Mouse (Mus musculus): ENCODE measurements around the gene Dact3. TPM values are rescaled to one million over a fixed set of nuclear protein-coding genes. Genes with fewer than 3 reads are reported as not detected.

The Dact3 gene
- total RNA-seq, 1 experiment = 4.5 TPM

- H3K9ac ChIP-seq (ENCODE audit: insufficient read depth, low read depth, low read length, poor library complexity, severe bottlenecking) = peak overlapping the region; percentile 66; the same call in 1 of the 2 replicates
- peak overlapping the region; percentile 80 to 95 for H3K4me3 ChIP-seq (ENCODE audit: insufficient read depth in 1 of 2, low read depth in 1 of 2, low read length in 2 of 2, poor library complexity in 1 of 2, severe bottlenecking in 1 of 2)
- H3K4me1 ChIP-seq (ENCODE audit: control insufficient read depth in 2 of 2, insufficient read depth in 2 of 2, low read length in 2 of 2, poor library complexity in 1 of 2) = peaks cover 4 to 7% of the 10 kb centered on the region in 2 experiments; a peak in 3 of 4 replicates
- H3K36me3 ChIP-seq (ENCODE audit: control insufficient read depth, insufficient read depth, low read length, poor library complexity, severe bottlenecking) = no peaks in the 10 kb centered on the region; the same call in 1 of the 2 replicates
- peak; percentile 100 for DNase-seq (ENCODE audit: low read depth, low spot score)
- in situ Hi-C loops (cut with MboI; ENCODE audit: low sequenced_read_pairs in 2 of 2, unreplicated experiment in 2 of 2) = no loop called here
- peak overlapping the region; percentile 66; the same call in 1 of the 2 replicates for H3K27ac ChIP-seq (ENCODE audit: insufficient read depth, low read depth, low read length, poor library complexity, severe bottlenecking)
- no peak for TF ChIP-seq ZNF384 (IDR thresholded peaks at IDR 0.05; ENCODE audit: low read depth, low read length)
- no peak for TF ChIP-seq CHD2 (IDR thresholded peaks at IDR 0.05; ENCODE audit: low read depth, low read length)
- no peak for TF ChIP-seq MAFK (IDR thresholded peaks at IDR 0.05; ENCODE audit: insufficient read depth, low read depth, low read length)
- TF ChIP-seq HCFC1 (IDR thresholded peaks at IDR 0.05; ENCODE audit: borderline replicate concordance, insufficient read depth, low read length) = no peak
- TF ChIP-seq ZC3H11A (IDR thresholded peaks at IDR 0.05; ENCODE audit: borderline replicate concordance, low read depth, low read length) = no peak
- H3K9me3 ChIP-seq (ENCODE audit: control insufficient read depth, insufficient read depth, low read depth, low read length) = no peaks in the 10 kb centered on the region
These were observed 284 bp upstream of the Dact3 start for GRCm38 (mm10) chr7:16874756-16875309.

- DNase-seq (ENCODE audit: low read depth, low spot score) = no peak
- Histone ChIP-seq H3K36me3 (ENCODE audit: control insufficient read depth, insufficient read depth, low read length, poor library complexity, severe bottlenecking) (no peaks in the 10 kb centered on the region; the same call in 1 of the 2 replicates), H3K9me3 (ENCODE audit: control insufficient read depth, insufficient read depth, low read depth, low read length) (no peaks in the 10 kb centered on the region), H3K9ac (ENCODE audit: insufficient read depth, low read depth, low read length, poor library complexity, severe bottlenecking) (peak overlapping the region; percentile 81), H3K4me3 (ENCODE audit: insufficient read depth in 1 of 2, low read depth in 1 of 2, low read length in 2 of 2, poor library complexity in 1 of 2, severe bottlenecking in 1 of 2) (peak overlapping the region; percentile 80 to 95), H3K27ac (ENCODE audit: insufficient read depth, low read depth, low read length, poor library complexity, severe bottlenecking) (peak overlapping the region; percentile 42; the same call in 1 of the 2 replicates), H3K4me1 (ENCODE audit: control insufficient read depth in 2 of 2, insufficient read depth in 2 of 2, low read length in 2 of 2, poor library complexity in 1 of 2) (peaks cover 4 to 7% of the 10 kb centered on the region in 2 experiments; a peak in 3 of 4 replicates)
- in situ Hi-C loops (cut with MboI; ENCODE audit: low sequenced_read_pairs in 2 of 2, unreplicated experiment in 2 of 2) = no loop called here
- no peak for TF ChIP-seq MAFK (IDR thresholded peaks at IDR 0.05; ENCODE audit: insufficient read depth, low read depth, low read length)
- TF ChIP-seq HCFC1 (IDR thresholded peaks at IDR 0.05; ENCODE audit: borderline replicate concordance, insufficient read depth, low read length) = no peak
- TF ChIP-seq ZC3H11A (IDR thresholded peaks at IDR 0.05; ENCODE audit: borderline replicate concordance, low read depth, low read length) = no peak
- no peak for TF ChIP-seq CHD2 (IDR thresholded peaks at IDR 0.05; ENCODE audit: low read depth, low read length)
- TF ChIP-seq ZNF384 (IDR thresholded peaks at IDR 0.05; ENCODE audit: low read depth, low read length) = no peak
These were observed 209 bp downstream of the Dact3 start for GRCm38 (mm10) chr7:16875326-16875725.

- in situ Hi-C loops (cut with MboI; ENCODE audit: low sequenced_read_pairs in 2 of 2, unreplicated experiment in 2 of 2) = no loop called here
- Histone ChIP-seq H3K36me3 (ENCODE audit: control insufficient read depth, insufficient read depth, low read length, poor library complexity, severe bottlenecking) (no peaks in the 10 kb centered on the region; the same call in 1 of the 2 replicates), H3K9me3 (ENCODE audit: control insufficient read depth, insufficient read depth, low read depth, low read length) (no peaks in the 10 kb centered on the region), H3K4me3 (ENCODE audit: insufficient read depth in 1 of 2, low read depth in 1 of 2, low read length in 2 of 2, poor library complexity in 1 of 2, severe bottlenecking in 1 of 2) (peak overlapping the region; percentile 80 to 95), H3K9ac (ENCODE audit: insufficient read depth, low read depth, low read length, poor library complexity, severe bottlenecking) (peak overlapping the region; percentile 81; the same call in 1 of the 2 replicates), H3K27ac (ENCODE audit: insufficient read depth, low read depth, low read length, poor library complexity, severe bottlenecking) (no peak overlapping the region), H3K4me1 (ENCODE audit: control insufficient read depth in 2 of 2, insufficient read depth in 2 of 2, low read length in 2 of 2, poor library complexity in 1 of 2) (peaks cover 7% of the 10 kb centered on the region in 2 experiments; a peak in 3 of 4 replicates)
- no peak for TF ChIP-seq ZC3H11A (IDR thresholded peaks at IDR 0.05; ENCODE audit: borderline replicate concordance, low read depth, low read length)
- no peak for TF ChIP-seq CHD2 (IDR thresholded peaks at IDR 0.05; ENCODE audit: low read depth, low read length)
- no peak for TF ChIP-seq ZNF384 (IDR thresholded peaks at IDR 0.05; ENCODE audit: low read depth, low read length)
- no peak for TF ChIP-seq HCFC1 (IDR thresholded peaks at IDR 0.05; ENCODE audit: borderline replicate concordance, insufficient read depth, low read length)
- no peak for TF ChIP-seq MAFK (IDR thresholded peaks at IDR 0.05; ENCODE audit: insufficient read depth, low read depth, low read length)
- DNase-seq (ENCODE audit: low read depth, low spot score) = no peak
These were observed 889 bp downstream of the Dact3 start for GRCm38 (mm10) chr7:16876006-16876405.

- Histone ChIP-seq H3K9me3 (ENCODE audit: control insufficient read depth, insufficient read depth, low read depth, low read length) (no peaks in the 10 kb centered on the region), H3K4me1 (ENCODE audit: control insufficient read depth in 2 of 2, insufficient read depth in 2 of 2, low read length in 2 of 2, poor library complexity in 1 of 2) (peaks cover 7 to 11% of the 10 kb centered on the region in 2 experiments; a peak in 3 of 4 replicates), H3K9ac (ENCODE audit: insufficient read depth, low read depth, low read length, poor library complexity, severe bottlenecking) (peak overlapping the region; percentile 46; the same call in 1 of the 2 replicates), H3K27ac (ENCODE audit: insufficient read depth, low read depth, low read length, poor library complexity, severe bottlenecking) (no peak overlapping the region), H3K36me3 (ENCODE audit: control insufficient read depth, insufficient read depth, low read length, poor library complexity, severe bottlenecking) (no peaks in the 10 kb centered on the region), H3K4me3 (ENCODE audit: insufficient read depth in 1 of 2, low read depth in 1 of 2, low read length in 2 of 2, poor library complexity in 1 of 2, severe bottlenecking in 1 of 2) (peak overlapping the region; percentile 80 to 95)
- in situ Hi-C loops (cut with MboI; ENCODE audit: low sequenced_read_pairs in 2 of 2, unreplicated experiment in 2 of 2) = no loop called here
- DNase-seq (ENCODE audit: low read depth, low spot score) = no peak
- TF ChIP-seq ZNF384 (IDR thresholded peaks at IDR 0.05; ENCODE audit: low read depth, low read length) (no peak), HCFC1 (IDR thresholded peaks at IDR 0.05; ENCODE audit: borderline replicate concordance, insufficient read depth, low read length) (no peak), ZC3H11A (IDR thresholded peaks at IDR 0.05; ENCODE audit: borderline replicate concordance, low read depth, low read length) (no peak), CHD2 (IDR thresholded peaks at IDR 0.05; ENCODE audit: low read depth, low read length) (no peak), MAFK (IDR thresholded peaks at IDR 0.05; ENCODE audit: insufficient read depth, low read depth, low read length) (no peak)
These were observed 1.5 kb downstream of the Dact3 start for GRCm38 (mm10) chr7:16876608-16877007.
